Mouse (Mus musculus): ENCODE data around the gene Zmynd8. TPM values are rescaled to one million over a fixed set of nuclear protein-coding genes. Genes with fewer than 3 reads are reported as not detected.
"Not testable (repeated sequence)": the region's sequence is repeated elsewhere in the genome, so short reads cannot be mapped to it uniquely, and the experiment has no call there.

The Zmynd8 gene
- polyA plus RNA-seq, 1 experiment, result 66.4 TPM

DNA sequence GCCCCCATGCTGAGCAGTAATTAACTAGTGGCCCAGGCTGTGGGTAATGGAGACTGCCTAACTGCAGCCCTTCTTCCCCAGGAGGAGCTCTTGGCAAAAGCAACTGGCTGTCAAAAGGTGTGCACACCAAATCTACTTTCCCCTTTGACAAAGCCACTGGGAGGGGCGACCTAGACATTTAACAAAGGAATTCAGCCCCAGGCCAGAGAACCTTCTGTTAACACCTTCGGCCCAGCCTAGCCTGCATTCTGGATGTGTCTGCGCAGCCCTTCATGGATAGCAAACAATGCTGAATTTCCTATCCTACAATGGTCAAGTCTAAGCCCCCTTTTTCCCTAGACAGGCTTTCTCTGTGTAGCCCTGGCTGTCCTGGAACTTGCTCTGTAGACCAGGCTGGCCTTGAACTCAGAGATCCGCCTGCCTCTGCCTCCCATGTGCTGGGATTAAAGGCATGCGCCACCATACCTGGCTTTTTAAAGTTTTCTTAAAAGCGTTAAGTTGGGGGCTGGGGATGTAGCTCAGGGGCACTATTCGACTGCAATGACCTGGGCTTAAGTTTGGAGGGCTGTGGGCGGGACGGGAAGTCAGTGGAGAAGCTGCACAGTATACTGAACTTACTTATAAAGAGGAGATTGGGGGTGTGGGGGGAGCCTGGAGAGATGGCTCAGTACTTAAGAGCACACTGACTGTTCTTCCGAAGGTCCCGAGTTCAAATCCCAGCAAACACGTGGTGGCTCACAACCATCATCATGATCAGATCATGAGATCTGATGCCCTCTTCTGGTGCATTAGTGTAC, 90.4 kb downstream of the Zmynd8 start:
- Histone ChIP-seq H3K4me3 (ENCODE audit: insufficient read depth, low read length) (no peak overlapping the region), H3K27ac (ENCODE audit: insufficient read depth, low read length) (no peak overlapping the region), H3K4me1 (ENCODE audit: control insufficient read depth, insufficient read depth, low read length) (no peaks in the 10 kb centered on the region)
- no peak for TF ChIP-seq CTCF (IDR thresholded peaks at IDR 0.05; ENCODE audit: borderline replicate concordance, insufficient read depth, low read length)
- TF ChIP-seq POLR2A (IDR thresholded peaks at IDR 0.05; ENCODE audit: low read depth, low read length), result no peak

DNA sequence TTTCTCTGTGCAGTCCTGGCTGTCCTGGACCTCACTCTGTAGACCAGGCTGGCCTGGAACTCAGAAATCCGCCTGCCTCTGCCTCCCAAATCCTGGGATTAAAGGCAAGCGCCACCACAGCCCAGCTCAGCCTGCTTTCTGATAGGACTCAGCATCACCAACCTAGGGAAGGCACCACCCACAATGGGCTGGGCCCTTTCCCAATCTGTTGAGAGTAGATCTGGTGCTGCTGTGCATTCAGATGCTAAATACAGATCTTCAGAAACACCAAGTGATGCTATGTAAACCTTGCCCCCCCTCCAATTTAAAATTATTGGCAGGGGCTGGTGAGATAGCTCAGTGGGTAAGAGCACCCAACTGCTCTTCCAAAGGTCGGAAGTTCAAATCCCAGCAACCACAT, 98.6 kb downstream of the Zmynd8 start:
- H3K27ac ChIP-seq (ENCODE audit: insufficient read depth, low read length); H3K4me1 ChIP-seq (ENCODE audit: control insufficient read depth, insufficient read depth, low read length); H3K4me3 ChIP-seq (ENCODE audit: insufficient read depth, low read length): not testable (repeated sequence)

DNA sequence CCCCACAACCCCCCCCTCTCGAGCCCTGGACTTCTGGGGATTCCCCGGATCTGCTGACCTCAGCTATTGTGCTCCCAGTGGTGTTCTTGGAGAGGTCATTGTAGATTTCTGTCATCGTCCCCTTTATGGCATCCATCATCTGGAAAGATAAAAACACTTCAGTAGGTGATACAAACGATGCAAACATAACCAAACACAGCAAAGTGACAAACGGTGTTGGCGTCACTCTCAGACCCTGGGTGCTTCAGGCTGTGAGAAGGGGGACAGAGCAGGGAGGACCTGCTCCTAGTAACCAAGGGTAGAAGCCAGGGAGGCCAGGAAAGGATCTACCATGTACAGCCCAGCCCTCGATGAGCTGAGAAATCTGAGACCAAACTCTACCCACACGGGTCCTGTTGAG, 100.9 kb downstream of the Zmynd8 start:
- H3K4me3 ChIP-seq (ENCODE audit: insufficient read depth, low read length), result no peak overlapping the region
- TF ChIP-seq POLR2A (IDR thresholded peaks at IDR 0.05; ENCODE audit: low read depth, low read length) (no peak), CTCF (IDR thresholded peaks at IDR 0.05; ENCODE audit: borderline replicate concordance, insufficient read depth, low read length) (no peak)

DNA sequence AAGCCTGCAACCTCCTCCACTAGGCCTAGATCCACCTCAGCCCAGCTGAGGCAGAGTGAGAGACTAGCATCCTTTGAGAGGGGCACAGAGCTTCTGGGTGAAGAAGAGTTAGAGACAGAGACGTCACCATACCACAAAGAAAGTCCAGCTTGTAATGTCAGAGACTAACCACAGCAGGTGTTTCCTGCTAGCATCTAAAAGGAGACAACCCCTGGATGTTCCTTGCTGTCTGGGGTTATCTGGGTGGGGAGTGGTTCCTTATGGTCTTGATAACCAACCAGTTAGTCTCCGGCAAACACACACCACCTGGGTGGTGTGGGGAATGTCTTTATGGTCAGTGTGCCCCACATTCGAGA, 105.6 kb downstream of the Zmynd8 start:
- no peak overlapping the region for H3K27ac ChIP-seq (ENCODE audit: insufficient read depth, low read length)
- H3K4me1 ChIP-seq (ENCODE audit: control insufficient read depth, insufficient read depth, low read length), result no peaks in the 10 kb centered on the region
- TF ChIP-seq CTCF (IDR thresholded peaks at IDR 0.05; ENCODE audit: borderline replicate concordance, insufficient read depth, low read length) (no peak), POLR2A (IDR thresholded peaks at IDR 0.05; ENCODE audit: low read depth, low read length) (no peak)
- H3K4me3 ChIP-seq (ENCODE audit: insufficient read depth, low read length), result no peak overlapping the region

More for the DNA sequence above, 100.9 kb downstream of the Zmynd8 start:
- Histone ChIP-seq H3K27ac (ENCODE audit: insufficient read depth, low read length) (no peak overlapping the region), H3K4me1 (ENCODE audit: control insufficient read depth, insufficient read depth, low read length) (no peaks in the 10 kb centered on the region)

DNA sequence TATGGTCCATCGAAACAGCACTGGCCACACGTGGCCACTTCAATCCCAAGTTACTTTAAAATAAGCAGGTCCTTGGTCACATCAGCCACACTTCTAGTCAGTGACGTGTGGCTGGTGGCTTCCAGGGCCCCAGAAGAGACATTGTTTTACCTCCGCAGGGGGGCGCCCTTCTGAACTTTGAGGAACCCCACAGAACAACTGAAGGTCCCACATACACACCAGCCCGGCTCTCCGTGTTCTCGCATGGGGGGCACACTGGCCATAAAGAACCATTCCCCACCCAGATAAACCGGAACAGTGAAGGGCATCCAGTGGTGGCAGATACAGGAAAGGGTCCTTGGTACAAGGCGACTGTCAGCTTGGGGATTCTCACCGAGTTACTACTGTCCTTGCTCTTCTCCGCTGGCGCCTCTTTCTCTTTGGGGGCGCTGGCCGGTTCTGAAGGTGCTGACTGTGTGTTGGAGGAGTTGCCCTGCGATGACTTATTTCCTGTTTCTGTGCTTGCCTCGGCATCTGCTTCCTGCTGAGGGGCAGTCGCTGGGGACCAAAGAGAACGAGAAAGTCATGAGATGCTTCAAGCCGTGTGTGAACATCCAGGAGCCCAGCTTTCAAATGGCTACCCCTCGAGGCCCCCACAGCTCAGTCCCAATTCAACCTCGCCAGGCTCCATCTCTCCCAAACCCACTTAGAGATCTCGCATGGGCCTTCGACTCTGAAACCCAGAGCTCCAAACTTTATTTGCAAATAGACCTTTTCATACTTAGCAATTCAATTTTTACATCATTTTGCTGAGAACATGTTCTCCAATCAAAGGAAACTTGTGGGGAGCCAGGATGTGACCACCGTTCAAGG, 106.2 kb downstream of the Zmynd8 start:
- Histone ChIP-seq H3K27ac (ENCODE audit: insufficient read depth, low read length) (no peak overlapping the region), H3K4me1 (ENCODE audit: control insufficient read depth, insufficient read depth, low read length) (no peaks in the 10 kb centered on the region), H3K4me3 (ENCODE audit: insufficient read depth, low read length) (no peak overlapping the region)
- no peak for TF ChIP-seq POLR2A (IDR thresholded peaks at IDR 0.05; ENCODE audit: low read depth, low read length)
- no peak for TF ChIP-seq CTCF (IDR thresholded peaks at IDR 0.05; ENCODE audit: borderline replicate concordance, insufficient read depth, low read length)

DNA sequence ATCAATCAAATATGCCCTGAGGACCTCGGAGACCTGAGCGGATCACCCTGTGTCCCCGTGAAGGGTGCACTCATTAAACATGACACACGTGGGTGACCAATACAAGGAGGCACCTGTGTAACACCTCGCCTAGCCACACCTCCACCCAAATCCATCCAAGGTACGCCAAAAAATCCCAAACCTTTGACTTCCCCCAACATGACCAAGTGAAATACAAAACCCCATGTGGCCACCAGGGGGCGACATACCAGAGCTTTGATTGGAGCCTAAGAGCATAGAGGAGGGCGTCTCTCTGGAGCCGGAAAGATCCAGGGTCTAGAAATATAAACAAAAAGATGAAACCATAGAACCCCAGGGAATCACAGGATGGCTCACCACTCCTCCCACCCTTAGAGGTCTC, 107.2 kb downstream of the Zmynd8 start:
- Histone ChIP-seq H3K4me3 (ENCODE audit: insufficient read depth, low read length) (no peak overlapping the region), H3K27ac (ENCODE audit: insufficient read depth, low read length) (no peak overlapping the region), H3K4me1 (ENCODE audit: control insufficient read depth, insufficient read depth, low read length) (no peaks in the 10 kb centered on the region)
- TF ChIP-seq CTCF (IDR thresholded peaks at IDR 0.05; ENCODE audit: borderline replicate concordance, insufficient read depth, low read length), result peak; percentile 13; the same call in 1 of the 2 replicates
- TF ChIP-seq POLR2A (IDR thresholded peaks at IDR 0.05; ENCODE audit: low read depth, low read length), result no peak

DNA sequence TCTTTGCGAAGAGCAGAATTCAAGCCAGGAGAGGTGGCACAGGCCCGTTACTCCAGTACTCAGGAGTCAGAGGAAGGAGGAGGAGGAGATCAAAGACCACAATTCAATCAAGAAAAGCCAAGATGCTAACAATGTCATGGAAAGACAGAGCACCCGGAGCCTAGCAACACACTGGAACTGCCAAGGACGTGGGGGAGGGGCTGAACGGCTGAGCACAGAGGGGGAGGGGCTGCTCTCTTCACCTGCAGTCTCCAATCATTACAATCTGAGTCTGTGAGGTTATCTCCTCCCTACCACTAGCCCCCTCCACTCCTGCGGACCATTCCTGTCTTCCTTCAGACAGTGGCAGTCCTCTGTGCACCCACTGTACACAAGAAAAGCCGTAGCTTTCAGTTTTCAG, 107.8 kb downstream of the Zmynd8 start:
- TF ChIP-seq CTCF (IDR thresholded peaks at IDR 0.05; ENCODE audit: borderline replicate concordance, insufficient read depth, low read length) (no peak), POLR2A (IDR thresholded peaks at IDR 0.05; ENCODE audit: low read depth, low read length) (no peak)

DNA sequence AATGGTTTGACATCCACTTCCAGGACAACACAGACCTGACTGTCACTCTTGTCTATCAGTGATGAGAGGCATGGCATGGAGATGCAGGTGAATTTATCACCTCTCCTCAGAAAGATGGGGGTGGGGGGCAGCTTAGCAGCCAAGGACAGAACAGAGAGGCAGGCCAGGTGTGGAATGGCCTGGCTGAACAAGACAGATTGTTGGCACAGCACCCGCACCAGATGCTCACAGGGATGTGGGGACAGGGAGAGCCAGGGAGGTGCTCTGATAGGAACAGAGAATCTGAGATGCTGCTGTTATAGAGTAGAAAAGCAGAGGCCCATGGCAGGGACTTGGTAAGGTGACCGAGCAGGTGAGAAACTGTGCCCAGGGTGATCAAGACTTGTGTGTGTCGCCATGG, 109.1 kb downstream of the Zmynd8 start:
- Histone ChIP-seq H3K27ac (ENCODE audit: insufficient read depth, low read length) (no peak overlapping the region), H3K4me1 (ENCODE audit: control insufficient read depth, insufficient read depth, low read length) (no peaks in the 10 kb centered on the region), H3K4me3 (ENCODE audit: insufficient read depth, low read length) (no peak overlapping the region)
- TF ChIP-seq POLR2A (IDR thresholded peaks at IDR 0.05; ENCODE audit: low read depth, low read length) (no peak), CTCF (IDR thresholded peaks at IDR 0.05; ENCODE audit: borderline replicate concordance, insufficient read depth, low read length) (no peak)

More for the DNA sequence above, 107.8 kb downstream of the Zmynd8 start:
- H3K4me1 ChIP-seq (ENCODE audit: control insufficient read depth, insufficient read depth, low read length), result no peaks in the 10 kb centered on the region
- H3K4me3 ChIP-seq (ENCODE audit: insufficient read depth, low read length), result no peak overlapping the region
- no peak overlapping the region for H3K27ac ChIP-seq (ENCODE audit: insufficient read depth, low read length)

DNA sequence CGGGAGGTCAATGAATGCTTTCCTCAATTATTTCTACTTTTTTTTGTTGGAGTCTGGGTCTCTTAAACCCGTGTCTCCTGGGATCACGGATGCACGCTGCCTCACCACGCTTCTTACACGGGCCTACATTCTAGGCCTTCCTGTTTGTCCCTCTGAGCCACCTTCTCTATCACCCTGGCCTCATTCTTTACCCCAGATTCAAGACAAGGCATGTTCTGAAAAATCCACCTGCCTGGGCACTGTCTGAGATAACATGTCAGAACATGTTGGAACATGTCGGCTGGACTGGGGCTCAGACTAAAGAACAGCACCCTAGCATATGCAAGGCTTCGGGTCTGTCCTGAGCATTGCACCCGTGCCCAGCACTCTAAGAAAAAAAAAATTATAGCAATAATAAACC, 110.0 kb downstream of the Zmynd8 start:
- no peak overlapping the region for H3K27ac ChIP-seq (ENCODE audit: insufficient read depth, low read length)
- no peak overlapping the region for H3K4me3 ChIP-seq (ENCODE audit: insufficient read depth, low read length)
- H3K4me1 ChIP-seq (ENCODE audit: control insufficient read depth, insufficient read depth, low read length), result no peaks in the 10 kb centered on the region
- TF ChIP-seq POLR2A (IDR thresholded peaks at IDR 0.05; ENCODE audit: low read depth, low read length) (no peak), CTCF (IDR thresholded peaks at IDR 0.05; ENCODE audit: borderline replicate concordance, insufficient read depth, low read length) (no peak)

DNA sequence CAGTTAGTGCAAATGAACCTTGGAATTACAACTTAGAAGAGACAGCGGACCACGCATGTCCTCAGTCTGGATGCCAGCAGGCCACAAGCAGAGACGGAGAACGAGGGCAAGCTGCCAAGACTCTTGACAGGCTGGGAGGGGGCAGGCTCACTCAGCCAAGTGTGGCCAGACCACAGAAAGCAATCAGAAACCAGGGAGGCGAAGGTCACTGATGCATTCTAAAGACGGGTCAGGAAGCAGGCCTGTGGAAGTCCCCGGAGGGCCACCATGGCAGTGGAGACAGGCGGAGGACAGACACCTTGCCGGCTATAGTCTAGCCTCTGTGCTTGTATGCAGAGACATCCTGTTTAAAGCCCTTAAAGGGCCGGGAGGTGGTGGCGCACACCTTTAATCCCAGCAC, 110.8 kb downstream of the Zmynd8 start:
- TF ChIP-seq CTCF (IDR thresholded peaks at IDR 0.05; ENCODE audit: borderline replicate concordance, insufficient read depth, low read length) (no peak), POLR2A (IDR thresholded peaks at IDR 0.05; ENCODE audit: low read depth, low read length) (no peak)
- Histone ChIP-seq H3K27ac (ENCODE audit: insufficient read depth, low read length) (no peak overlapping the region), H3K4me3 (ENCODE audit: insufficient read depth, low read length) (no peak overlapping the region), H3K4me1 (ENCODE audit: control insufficient read depth, insufficient read depth, low read length) (no peaks in the 10 kb centered on the region)

Data from embryonic fibroblast, embryonic 13.5 days (primary cell).